Mouse (Mus musculus): ENCODE data around the gene Snap23.

DNA sequence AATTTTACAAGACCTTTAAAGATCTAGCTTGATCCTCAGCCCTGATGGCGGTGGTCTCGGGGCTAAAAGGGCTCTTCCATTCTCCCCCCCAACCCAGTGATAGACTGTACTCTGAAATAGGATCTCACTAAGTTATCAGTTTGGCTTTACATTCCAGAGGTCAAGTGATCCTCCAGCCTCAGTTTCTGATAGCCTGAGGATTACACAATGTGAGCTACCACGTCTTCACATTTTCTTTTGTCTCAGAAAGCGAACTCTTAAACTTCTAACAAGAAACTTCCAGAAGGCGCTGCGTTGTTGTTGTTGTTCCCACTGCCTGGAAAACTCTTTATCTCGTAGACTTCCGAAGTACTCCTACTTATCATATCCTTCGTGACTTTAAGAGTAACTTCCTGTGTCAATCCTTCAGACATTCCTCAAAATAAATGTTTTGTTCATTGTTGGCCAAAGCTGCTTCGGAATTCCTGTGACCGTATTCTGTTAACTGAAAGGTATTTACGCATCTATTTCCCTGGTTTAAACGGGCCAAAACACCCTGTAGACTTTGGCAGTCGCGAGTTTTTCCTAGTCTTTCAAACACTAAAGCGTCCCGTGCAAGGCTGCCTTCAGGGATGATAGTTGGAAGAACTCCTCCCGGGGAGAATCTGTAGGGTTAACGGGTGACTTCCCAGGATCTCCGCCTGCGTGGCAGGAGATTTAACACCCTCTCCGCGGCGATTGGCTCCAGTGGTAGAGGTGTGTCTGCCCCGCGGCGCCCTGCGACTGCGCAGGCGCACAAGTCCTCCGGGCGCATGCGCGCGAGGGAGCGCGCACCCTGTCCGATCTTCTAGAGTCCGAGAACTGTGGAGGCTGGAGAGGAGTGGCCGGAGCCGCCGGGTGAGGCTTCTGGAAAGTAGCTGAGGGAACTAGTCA, at the start of gene Snap23:
- no peak for TF ChIP-seq CTCF (conservative IDR thresholded peaks at IDR 0.05 in 1 of 2, IDR thresholded peaks at IDR 0.05 in 1 of 2; ENCODE audit: low read depth in 2 of 2, low read length in 2 of 2)
- no peak for TF ChIP-seq KAT2A (IDR thresholded peaks at IDR 0.05; ENCODE audit: insufficient replicate concordance, low read length)
- no peak for TF ChIP-seq GABPA (IDR thresholded peaks at IDR 0.05; ENCODE audit: insufficient replicate concordance, low read depth, low read length)
- peak; percentile 91 for TF ChIP-seq NELFE (IDR thresholded peaks at IDR 0.05; ENCODE audit: low read depth, low read length)
- no peak for TF ChIP-seq BHLHE40 (IDR thresholded peaks at IDR 0.05; ENCODE audit: low read depth, low read length)
- TF ChIP-seq ZNF384 (IDR thresholded peaks at IDR 0.05; ENCODE audit: low read depth, low read length) = no peak
- TF ChIP-seq EP300 (IDR thresholded peaks at IDR 0.05; ENCODE audit: low read length) = no peak

Measured in CH12.LX (cell line).